Mouse (Mus musculus) c-Kit-positive CD71-positive TER-119-negative erythroid progenitor cells, embryonic 14.5 days (primary cell): Measurements from ENCODE around the gene Ripor2.

Experiments
- DNase-seq: peaks from one replicate; pipeline ENCODE4 v3.0.0-alpha.2; 2013; ENCODE audit warnings: low read depth

The Ripor2 gene

DNA sequence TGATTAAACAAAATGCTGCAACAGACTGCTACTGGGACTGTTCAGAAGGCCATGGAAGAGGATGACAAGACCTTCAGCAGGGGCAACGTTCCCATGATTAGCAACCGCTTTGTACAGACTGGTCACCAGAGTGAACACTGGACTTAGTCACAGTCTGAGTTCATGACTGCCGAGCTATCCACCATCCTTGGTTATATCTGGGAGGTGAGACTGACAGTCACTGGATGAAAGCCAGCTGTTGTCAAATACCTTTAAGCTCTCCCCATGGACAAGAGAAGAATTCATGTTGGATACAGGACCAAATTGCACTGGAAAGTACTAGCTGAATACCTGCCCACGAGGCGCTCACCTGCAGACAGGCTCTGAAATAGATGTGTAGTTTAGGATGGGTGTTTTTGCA, 2.4 kb downstream of the Ripor2 start:
- DNase-seq = no peak

DNA sequence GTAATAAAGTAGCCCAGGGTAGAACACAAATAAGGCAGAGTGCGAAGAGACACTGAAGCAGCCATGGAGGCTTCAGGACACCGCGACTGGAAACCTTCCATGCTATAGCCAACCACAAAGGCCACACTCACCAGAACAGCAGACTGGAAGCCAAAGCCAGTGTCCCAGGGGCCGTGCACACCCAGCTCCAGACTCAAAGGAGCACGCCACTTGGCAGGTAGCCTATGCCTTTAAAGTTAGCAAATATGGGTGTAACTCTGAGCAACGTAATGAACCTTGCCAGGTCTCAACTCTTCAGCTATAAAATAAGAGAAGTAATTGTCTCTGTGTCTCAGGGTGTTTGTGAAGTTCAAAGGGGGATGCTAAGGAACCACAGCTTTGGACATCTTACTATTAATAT, 2.9 kb downstream of the Ripor2 start:
- no peak for DNase-seq

- no peak for DNase-seq
Measured at GRCm38 (mm10) chr13:24585369-24585768, 3.4 kb downstream of the Ripor2 start.

DNA sequence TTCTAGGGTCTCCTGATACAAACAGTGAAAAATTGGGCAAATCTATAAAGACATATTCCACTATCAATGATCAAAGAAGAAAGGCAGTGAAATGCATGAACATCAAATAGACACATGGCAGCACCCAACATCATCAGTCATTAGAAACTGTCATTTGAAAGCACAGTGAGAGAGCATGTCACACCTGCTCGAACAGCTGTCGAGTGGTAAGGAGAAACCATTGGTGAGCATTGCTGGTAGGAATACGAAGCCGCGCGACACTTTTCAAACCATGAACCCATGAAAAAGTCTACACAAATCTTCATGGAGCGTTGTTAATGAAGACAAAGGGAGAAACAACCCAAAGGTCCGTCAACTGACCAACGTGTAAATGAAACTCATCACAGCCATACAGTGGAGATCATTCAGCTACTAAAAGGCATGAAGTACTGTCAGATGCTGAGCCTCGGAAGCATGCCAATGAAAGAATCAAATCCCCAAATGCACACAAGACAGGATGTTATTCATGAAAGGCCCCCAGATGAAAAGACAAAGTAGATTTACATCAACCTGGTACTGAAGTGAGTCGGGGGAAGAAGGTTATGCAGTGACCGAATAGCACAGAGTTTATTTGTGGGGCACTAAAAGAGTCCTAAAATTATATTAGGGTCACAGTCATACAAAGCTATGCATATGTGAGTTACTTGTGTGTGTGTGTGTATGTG, 5.4 kb downstream of the Ripor2 start:
- no peak for DNase-seq

- DNase-seq = no peak
Measured at GRCm38 (mm10) chr13:24588603-24589002, 6.6 kb downstream of the Ripor2 start.

DNA sequence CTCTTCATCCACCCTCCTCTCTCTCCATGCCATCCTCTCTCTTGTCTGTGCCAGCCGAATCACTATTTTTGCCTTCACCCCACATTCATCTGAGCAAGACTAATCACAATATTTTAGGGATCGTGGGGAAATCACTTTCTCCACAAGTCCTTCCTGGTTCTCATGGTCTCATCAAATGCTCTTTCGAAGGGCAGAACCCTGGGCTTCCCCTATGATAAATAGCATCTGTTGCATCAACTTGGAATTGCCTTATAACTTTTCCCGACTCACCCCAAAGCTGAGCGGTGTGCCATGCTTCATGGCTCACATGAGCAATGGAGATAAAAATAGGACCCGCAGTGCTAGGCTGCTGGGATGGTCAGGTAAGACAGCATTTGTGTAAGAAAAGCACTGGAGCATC, 9.7 kb downstream of the Ripor2 start:
- no peak for DNase-seq

DNA sequence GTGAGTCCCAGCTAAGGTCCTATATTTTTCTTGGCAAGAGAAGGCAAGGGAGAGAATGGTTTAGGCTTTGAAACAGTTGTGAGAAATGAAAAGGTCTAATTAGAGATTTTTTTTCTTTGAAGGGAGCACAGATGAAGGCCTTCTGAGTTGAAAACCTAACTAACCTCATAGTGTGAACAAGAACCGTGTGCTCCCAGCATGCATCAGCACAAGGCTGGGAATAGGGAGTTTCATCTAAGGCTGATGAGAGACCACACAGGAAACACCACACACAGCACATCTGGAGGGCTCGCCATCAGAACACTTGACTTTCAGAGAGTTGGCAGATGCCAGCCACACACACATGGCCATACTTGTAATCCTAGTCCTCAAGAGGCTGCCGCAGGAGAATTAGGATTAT, 12.3 kb downstream of the Ripor2 start:
- DNase-seq = no peak

DNA sequence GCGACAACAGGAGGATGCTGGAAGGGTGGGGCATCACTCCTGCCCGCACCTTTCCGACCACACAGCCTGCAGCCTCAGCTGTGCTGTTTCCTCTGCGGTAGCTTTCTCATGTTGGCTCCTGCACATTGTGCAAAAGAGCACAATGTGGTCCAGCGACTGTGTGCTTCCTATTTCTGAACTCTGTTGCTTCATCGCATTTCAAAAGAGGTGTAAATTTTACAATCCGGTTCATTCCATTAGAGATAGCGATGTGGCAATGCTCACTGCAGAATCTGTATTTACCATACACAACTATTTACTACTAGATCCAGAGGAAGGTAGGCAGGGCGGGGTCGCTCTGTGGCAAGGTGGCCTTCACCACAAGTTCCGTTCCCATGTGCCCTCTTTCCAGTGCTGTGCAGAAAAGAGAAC, 17.6 kb downstream of the Ripor2 start:
- no peak for DNase-seq

DNA sequence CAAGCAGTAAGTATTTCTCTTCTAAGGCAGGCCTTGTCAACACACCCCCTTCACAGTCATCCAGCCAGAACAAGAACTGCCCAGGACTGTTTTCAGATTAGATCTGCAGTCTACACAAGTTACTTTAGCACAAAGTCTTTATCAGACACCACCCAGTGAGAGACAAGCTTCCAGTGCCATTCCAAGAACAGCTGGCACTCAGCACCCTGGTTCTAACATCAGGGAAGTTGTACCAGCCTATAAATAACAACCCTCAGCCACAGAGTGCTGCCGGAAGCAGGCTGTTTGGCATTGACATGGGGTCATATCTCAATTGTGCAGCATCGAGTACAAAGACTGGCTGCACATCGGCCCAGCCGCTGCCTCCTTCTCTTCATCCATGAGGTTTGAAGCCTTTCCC, 21.0 kb downstream of the Ripor2 start:
- peak; percentile 46 for DNase-seq

DNA sequence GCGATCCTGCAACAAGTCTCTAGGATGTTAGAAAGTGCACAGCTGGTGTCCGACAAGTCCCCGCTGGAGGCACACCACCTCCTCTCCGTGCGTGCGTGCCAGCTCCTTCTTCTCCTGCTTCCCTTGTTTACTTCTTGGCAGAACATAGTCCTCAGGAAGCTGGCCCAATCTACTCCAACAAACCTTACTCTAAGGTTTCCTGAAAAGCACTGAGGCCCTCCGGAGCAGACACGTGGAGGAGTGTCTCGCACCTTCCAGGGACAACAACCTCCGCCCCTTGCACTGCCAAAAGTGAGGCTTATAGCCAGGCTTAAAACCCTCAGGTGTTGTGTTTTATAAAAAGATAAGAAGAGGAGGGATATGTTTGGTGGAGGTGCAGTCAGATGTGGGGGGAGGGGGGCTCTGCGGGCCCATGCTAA, 21.6 kb downstream of the Ripor2 start:
- DNase-seq = no peak

- DNase-seq = no peak
Measured at GRCm38 (mm10) chr13:24604096-24604495, 22.1 kb downstream of the Ripor2 start.

GRCm38 (mm10) chr13:24604761-24605591, 23.0 kb downstream of the Ripor2 start:
- DNase-seq = no peak

- no peak for DNase-seq
Measured at GRCm38 (mm10) chr13:24605755-24606154, 23.8 kb downstream of the Ripor2 start.

GRCm38 (mm10) chr13:24607961-24608360, 26.0 kb downstream of the Ripor2 start:
- DNase-seq = no peak

- DNase-seq = no peak
Measured at GRCm38 (mm10) chr13:24608709-24609108, 26.7 kb downstream of the Ripor2 start.

- no peak for DNase-seq
Measured at GRCm38 (mm10) chr13:24610883-24611282, 28.9 kb downstream of the Ripor2 start.

DNA sequence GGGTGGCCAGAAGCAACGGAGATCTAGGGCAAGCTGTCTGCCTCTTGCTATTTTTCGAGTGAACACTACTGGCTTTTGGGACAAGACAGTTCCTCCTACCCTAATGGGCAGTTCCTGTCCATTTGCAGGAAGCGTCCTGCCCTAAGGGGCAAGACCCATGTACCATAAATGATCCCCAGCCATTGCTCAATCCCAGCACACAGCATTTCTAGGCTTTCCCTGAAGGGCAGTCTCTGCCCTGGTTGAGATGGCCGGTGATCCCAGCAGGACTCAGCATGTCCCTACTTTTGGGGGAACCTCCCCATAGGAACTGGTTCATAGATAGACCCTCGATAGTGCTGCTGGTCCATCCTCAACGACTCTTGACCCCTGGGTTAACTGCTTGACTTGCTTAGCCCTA, 31.0 kb downstream of the Ripor2 start:
- DNase-seq = no peak

GRCm38 (mm10) chr13:24613433-24613832, 31.4 kb downstream of the Ripor2 start:
- DNase-seq = peak; percentile 42

DNA sequence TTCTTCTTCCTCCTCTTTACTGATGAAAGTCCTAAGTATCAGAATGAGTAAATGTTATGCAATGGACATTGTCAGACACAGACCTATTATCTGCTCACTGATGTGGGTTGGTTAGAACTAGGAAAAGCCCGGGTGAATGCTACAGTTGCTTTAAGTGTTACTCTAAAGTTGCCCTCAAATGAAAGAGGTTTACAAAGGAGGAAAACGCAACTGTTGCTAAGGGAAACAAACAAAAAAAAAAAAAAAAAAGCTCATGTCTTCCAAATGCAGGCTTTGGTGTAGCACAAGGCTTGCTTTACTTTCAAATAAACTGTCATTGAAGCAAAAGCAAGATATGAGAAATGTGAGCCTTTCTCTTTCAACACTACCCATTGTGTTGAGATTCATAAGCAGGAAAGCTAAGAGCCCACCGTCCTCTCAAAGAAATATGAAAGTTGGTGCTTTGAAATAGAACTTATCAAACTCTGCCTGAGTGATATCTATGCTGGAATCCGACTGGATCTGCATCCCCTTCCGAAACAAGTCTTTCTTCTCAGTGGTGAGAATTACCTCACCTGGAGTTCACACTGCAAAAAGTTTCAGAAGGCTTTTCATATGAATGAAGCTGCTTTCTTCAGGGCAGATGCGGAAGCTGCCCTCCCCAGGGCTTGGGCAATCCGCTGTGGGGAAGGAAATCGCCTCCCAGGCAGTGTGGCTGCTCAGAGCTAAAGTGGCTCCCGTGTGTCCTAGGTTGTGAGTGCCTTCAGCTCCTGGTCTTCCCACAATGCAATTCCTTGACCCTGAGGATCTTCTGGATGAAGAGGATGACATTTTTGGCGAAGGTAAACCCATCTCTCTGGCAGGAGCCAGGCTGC, 32.2 kb downstream of the Ripor2 start:
- no peak for DNase-seq

- no peak for DNase-seq
Measured at GRCm38 (mm10) chr13:24615921-24616565, 34.1 kb downstream of the Ripor2 start.

DNA sequence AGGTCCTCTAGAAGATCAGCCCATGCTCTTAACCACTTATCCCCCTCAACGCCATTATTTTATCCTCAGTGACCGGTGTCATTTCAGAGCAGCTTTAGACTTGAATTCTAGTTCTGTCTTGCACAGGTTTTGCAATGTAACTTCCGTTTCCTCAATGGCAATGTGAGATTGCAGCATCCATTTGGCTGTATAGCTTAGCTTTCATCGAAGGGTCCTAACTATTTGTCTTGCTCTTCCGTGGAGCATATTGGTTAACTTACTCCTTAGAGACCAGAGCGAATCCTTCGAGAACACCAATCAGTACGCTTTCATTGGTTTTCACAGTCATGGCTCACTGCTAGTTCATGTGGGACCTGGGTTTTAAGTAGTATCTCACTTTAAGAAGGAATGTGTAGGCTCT, 34.7 kb downstream of the Ripor2 start:
- DNase-seq = no peak
